Mouse (Mus musculus) CH12.LX (cell line): ENCODE data around the gene Rps21. TPM values are rescaled to one million over a fixed set of nuclear protein-coding genes. Genes with fewer than 3 reads are reported as not detected.

Experiments
- DNase-seq: peaks from one replicate; pipeline ENCODE4 v3.0.0-alpha.2; 2013; ENCODE audit errors: extremely low read depth
- H3K27ac ChIP-seq: 2 replicates; pipeline ENCODE4 v1.5.1; 2012; ENCODE audit warnings: low read depth, mild to moderate bottlenecking, control low read depth, moderate library complexity; ENCODE audit not compliant: insufficient read depth
- H3K27me3 ChIP-seq: replicated peaks from 2 replicates; pipeline ENCODE3; 2012; ENCODE audit warnings: inconsistent platforms
- H3K36me3 ChIP-seq, 2 experiments: replicated peaks in 1 of 2; 2 replicates each; pipeline versions ENCODE3 to v1.6.1; 2012; ENCODE audit warnings: inconsistent platforms in 1 of 2, low read length in 1 of 2, mild to moderate bottlenecking in 1 of 2, mixed read lengths in 1 of 2, moderate library complexity in 1 of 2; ENCODE audit not compliant: control insufficient read depth in 1 of 2, insufficient read depth in 1 of 2
- H3K4me1 ChIP-seq, 2 experiments: 2 replicates each; pipeline ENCODE4 v1.6.1; 2012; ENCODE audit warnings: inconsistent platforms in 1 of 2, moderate library complexity in 1 of 2; ENCODE audit not compliant: insufficient read depth in 2 of 2, control insufficient read depth in 1 of 2
- H3K4me2 ChIP-seq: 2 replicates; pipeline ENCODE4 v1.6.1; 2012; ENCODE audit warnings: low read depth, mild to moderate bottlenecking, control low read depth; ENCODE audit not compliant: poor library complexity, insufficient read depth, severe bottlenecking
- H3K4me3 ChIP-seq, 3 experiments: fragments of 150-350 bp in 1 of 3; sonication (generic) in 1 of 3; replicated peaks in 1 of 3; 2 replicates each; pipeline versions ENCODE3 to v1.5.1; 2011 to 2012; ENCODE audit warnings: low read depth in 2 of 3, low read length in 2 of 3, mild to moderate bottlenecking in 2 of 3, moderate library complexity in 2 of 3, control low read depth in 1 of 3, improper control_type of control experiment in 1 of 3, inconsistent platforms in 1 of 3, mixed read lengths in 1 of 3; ENCODE audit not compliant: poor library complexity in 1 of 3
- H3K79me2 ChIP-seq: replicated peaks from 2 replicates; pipeline ENCODE4 v1.6.1; 2012; ENCODE audit warnings: mild to moderate bottlenecking, moderate library complexity; ENCODE audit not compliant: control insufficient read depth, poor library complexity, insufficient read depth, severe bottlenecking; ENCODE audit errors: extremely low read depth
- H3K9ac ChIP-seq: 2 replicates; pipeline ENCODE4 v1.6.1; 2012; ENCODE audit warnings: low read depth, mild to moderate bottlenecking, control low read depth, moderate library complexity; ENCODE audit not compliant: insufficient read depth
- H3K9me3 ChIP-seq: replicated peaks from 2 replicates; pipeline ENCODE3; 2012; ENCODE audit warnings: low read length, inconsistent platforms, mixed read lengths
- CHD1 ChIP-seq: IDR thresholded peaks from 2 replicates; pipeline ENCODE4 v1.6.1; 2012; ENCODE audit warnings: low read depth, low read length, improper control_type of control experiment, inconsistent platforms
- CTCF ChIP-seq, 2 experiments: IDR thresholded peaks in 1 of 2; conservative IDR thresholded peaks in 1 of 2; 2 replicates each; pipeline ENCODE4 v1.5.1; 2011 to 2012; ENCODE audit warnings: low read depth in 2 of 2, low read length in 2 of 2, improper control_type of control experiment in 1 of 2, inconsistent platforms in 1 of 2, mild to moderate bottlenecking in 1 of 2, moderate library complexity in 1 of 2
- E2F4 ChIP-seq: IDR thresholded peaks from 2 replicates; pipeline ENCODE4 v1.6.1; 2011; ENCODE audit warnings: low read depth, low read length, improper control_type of control experiment; ENCODE audit not compliant: insufficient replicate concordance
- ELF1 ChIP-seq: IDR thresholded peaks from 2 replicates; pipeline ENCODE4 v1.6.1; 2014; ENCODE audit warnings: low read depth, mild to moderate bottlenecking, inconsistent platforms, low read length, improper control_type of control experiment
- EP300 ChIP-seq: IDR thresholded peaks from 2 replicates; pipeline ENCODE4 v1.6.1; 2011; ENCODE audit warnings: low read length, improper control_type of control experiment
- HCFC1 ChIP-seq: IDR thresholded peaks from 2 replicates; pipeline ENCODE4 v1.6.1; 2012; ENCODE audit warnings: low read depth, mild to moderate bottlenecking, inconsistent platforms, low read length, improper control_type of control experiment
- JUN ChIP-seq: IDR thresholded peaks from 2 replicates; pipeline ENCODE4 v1.6.1; 2011; ENCODE audit warnings: low read depth, mild to moderate bottlenecking, low read length, improper control_type of control experiment, moderate library complexity; ENCODE audit not compliant: insufficient read depth
- MAFK ChIP-seq: IDR thresholded peaks from 2 replicates; pipeline ENCODE4 v1.6.1; 2011; ENCODE audit warnings: low read length, improper control_type of control experiment; ENCODE audit not compliant: insufficient replicate concordance
- MAX ChIP-seq: IDR thresholded peaks from 2 replicates; pipeline ENCODE4 v1.6.1; 2011; ENCODE audit warnings: low read length, improper control_type of control experiment
- MEF2A ChIP-seq: IDR thresholded peaks from 2 replicates; pipeline ENCODE4 v1.6.1; 2014; ENCODE audit warnings: low read depth, mild to moderate bottlenecking, inconsistent platforms, low read length, improper control_type of control experiment, borderline replicate concordance
- MXI1 ChIP-seq: IDR thresholded peaks from 2 replicates; pipeline ENCODE4 v1.6.1; 2011; ENCODE audit warnings: mild to moderate bottlenecking, low read depth, low read length, improper control_type of control experiment
- MYC ChIP-seq: IDR thresholded peaks from 2 replicates; pipeline ENCODE4 v1.6.1; 2011; ENCODE audit warnings: low read depth, mild to moderate bottlenecking, improper control_type of control experiment, low read length
- POLR2A ChIP-seq: IDR thresholded peaks from 2 replicates; pipeline ENCODE4 v1.6.1; 2011; ENCODE audit warnings: low read depth, mild to moderate bottlenecking, improper control_type of control experiment, low read length
- POLR2AphosphoS2 ChIP-seq: IDR thresholded peaks from 2 replicates; pipeline ENCODE4 v1.6.1; 2011; ENCODE audit warnings: low read depth, low read length, improper control_type of control experiment
- RAD21 ChIP-seq: IDR thresholded peaks from 2 replicates; pipeline ENCODE4 v1.6.1; 2011; ENCODE audit warnings: low read depth, mild to moderate bottlenecking, low read length, improper control_type of control experiment, moderate library complexity
- SIN3A ChIP-seq: IDR thresholded peaks from 2 replicates; pipeline ENCODE4 v1.6.1; 2012; ENCODE audit warnings: low read length, improper control_type of control experiment, inconsistent platforms
- SMC3 ChIP-seq: IDR thresholded peaks from 2 replicates; pipeline ENCODE4 v1.6.1; 2011; ENCODE audit warnings: low read depth, low read length, improper control_type of control experiment
- TBP ChIP-seq: conservative IDR thresholded peaks from 2 replicates; pipeline ENCODE4 v1.6.1; 2011; ENCODE audit warnings: low read depth, low read length, improper control_type of control experiment
- USF1 ChIP-seq: IDR thresholded peaks from 2 replicates; pipeline ENCODE4 v1.6.1; 2014; ENCODE audit warnings: low read depth, mild to moderate bottlenecking, inconsistent platforms, low read length, improper control_type of control experiment
- ZC3H11A ChIP-seq: IDR thresholded peaks from 2 replicates; pipeline ENCODE4 v1.6.1; 2012; ENCODE audit warnings: low read depth, mild to moderate bottlenecking, inconsistent platforms, low read length, improper control_type of control experiment
- ZKSCAN1 ChIP-seq: IDR thresholded peaks from 2 replicates; pipeline ENCODE4 v1.6.1; 2012; ENCODE audit warnings: low read depth, inconsistent platforms, low read length, improper control_type of control experiment, borderline replicate concordance
- dilution Hi-C: fragments of 300-500 bp; cut with MboI; formaldehyde crosslinking; loops from 2 replicates; pipeline ENCODE4 v1.14.3; 2020; ENCODE audit warnings: low sequenced_read_pairs; ENCODE audit not compliant: extremely low pct_unique_long_range_greater_than_20kb, extremely low pct_ligation_motif_present
- in situ Hi-C: fragments of 300-500 bp; cut with MboI; formaldehyde crosslinking; loops from 3 replicates; pipeline ENCODE4 v1.14.3; 2019; ENCODE audit warnings: low sequenced_read_pairs, low pct_ligation_motif_present, low pct_unique_long_range_greater_than_20kb, mixed read lengths
- polyA plus RNA-seq: library from polyadenylated mRNA; unstranded; fragments of >175 nt; gene quantifications from 2 replicates; pipeline ENCODE4 v1.2.1, GENCODE M21; 2012; ENCODE audit warnings: low read depth; ENCODE audit not compliant: insufficient read length
- total RNA-seq, 2 experiments: library from RNA; depleted of rRNA; stranded (reverse); fragments of 300-350 nt in 1 of 2; fragments of >200 nt in 1 of 2; gene quantifications; 2 replicates each; pipeline ENCODE4 v1.2.3; 2012 to 2014

The Rps21 gene
- total and polyA plus RNA-seq, 3 experiments, result 705 to 3,770 (median 1,686) TPM

- Histone ChIP-seq H3K36me3 (no peaks in the 10 kb centered on the region), H3K79me2 (no peaks in the 10 kb centered on the region), H3K4me3 (no peak overlapping the region), H3K4me1 (peaks cover 0 to 3% of the 10 kb centered on the region in 2 experiments; a peak in 2 of 4 replicates), H3K4me2 (no peak overlapping the region), H3K27ac (no peak overlapping the region), H3K9ac (no peak overlapping the region), H3K27me3 (no peaks in the 10 kb centered on the region), H3K9me3 (no peaks in the 10 kb centered on the region)
- dilution Hi-C loops (no loop called here), in situ Hi-C loops (no loop called here)
- no peak for TF ChIP-seq ZC3H11A
- TF ChIP-seq ZKSCAN1, result no peak
- TF ChIP-seq RAD21, result no peak
- no peak for TF ChIP-seq TBP
- no peak for TF ChIP-seq HCFC1
- no peak for TF ChIP-seq SMC3
- no peak for TF ChIP-seq CHD1
- TF ChIP-seq POLR2A, result no peak
- TF ChIP-seq MAX, result no peak
- no peak for TF ChIP-seq POLR2AphosphoS2
- no peak for TF ChIP-seq SIN3A
- no peak for TF ChIP-seq MAFK
- no peak for TF ChIP-seq MYC
- TF ChIP-seq E2F4, result no peak
- TF ChIP-seq ELF1, result no peak
- TF ChIP-seq CTCF (conservative IDR thresholded peaks at IDR 0.05 in 1 of 2, IDR thresholded peaks at IDR 0.05 in 1 of 2; ENCODE audit: low read depth in 2 of 2, low read length in 2 of 2), result no peak
- no peak for TF ChIP-seq JUN
- TF ChIP-seq MXI1, result no peak
- no peak for TF ChIP-seq EP300
- TF ChIP-seq USF1, result no peak
- DNase-seq, result no peak
These were observed 8.1 kb upstream of the Rps21 start for GRCm38 (mm10) chr2:180248947-180249660.

GRCm38 (mm10) chr2:180250930-180251611 lies 6.1 kb upstream of the Rps21 start:
- dilution Hi-C loops (no loop called here), in situ Hi-C loops (loop anchor here (5.0 to 10.0 kb wide), 2 partner anchors 69 to 336 kb away; no protein-coding TSS in a partner anchor)
- Histone ChIP-seq H3K27me3 (no peaks in the 10 kb centered on the region), H3K4me3 (no peak overlapping the region), H3K36me3 (peaks cover 0 to 7% of the 10 kb centered on the region in 2 experiments), H3K9ac (no peak overlapping the region), H3K9me3 (no peaks in the 10 kb centered on the region), H3K79me2 (no peaks in the 10 kb centered on the region), H3K27ac (no peak overlapping the region), H3K4me1 (peaks cover 0 to 9% of the 10 kb centered on the region in 2 experiments; a peak in 2 of 4 replicates), H3K4me2 (no peak overlapping the region)
- TF ChIP-seq RAD21 (peak; percentile 97), MEF2A (no peak), SMC3 (peak; percentile 89), ZC3H11A (peak; percentile 35; the same call in 1 of the 2 replicates), CTCF (conservative IDR thresholded peaks at IDR 0.05 in 1 of 2, IDR thresholded peaks at IDR 0.05 in 1 of 2; ENCODE audit: low read depth in 2 of 2, low read length in 2 of 2) (peak; percentile 96)
- peak; percentile 88 for DNase-seq
